Mouse (Mus musculus) MEL-GATA-1-ER (cell line): Measurements from ENCODE around the gene Tpst1.
A peak's percentile ranks its signal among the peaks of the same experiment; 100 is the strongest.

Experiments used
- DNase-seq: peaks from one replicate; pipeline ENCODE4 v3.0.0-alpha.2; 2012; ENCODE audit warnings: low read depth; ENCODE audit errors: extremely low read depth

Gene Tpst1

DNA sequence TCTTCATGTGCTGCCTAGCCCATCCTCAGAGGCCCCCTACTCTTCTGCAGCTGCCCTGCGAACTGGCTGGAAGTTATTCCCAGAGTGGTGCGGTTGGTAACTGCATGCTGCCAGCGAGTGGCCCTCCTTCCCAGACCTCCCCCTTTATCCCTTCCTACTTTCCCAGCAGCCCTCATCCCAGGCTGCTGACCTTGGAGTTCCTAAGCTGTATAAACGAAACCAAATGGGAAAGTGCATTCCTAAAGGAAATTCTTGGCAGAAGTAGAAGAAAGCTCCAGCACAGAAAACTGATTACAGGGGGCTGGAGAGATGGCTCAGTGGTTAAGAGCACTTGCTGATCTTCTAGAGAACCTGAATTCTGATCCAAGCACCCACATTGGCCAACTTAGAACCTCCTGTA, 68.9 kb downstream of the Tpst1 start:
- no peak for DNase-seq

DNA sequence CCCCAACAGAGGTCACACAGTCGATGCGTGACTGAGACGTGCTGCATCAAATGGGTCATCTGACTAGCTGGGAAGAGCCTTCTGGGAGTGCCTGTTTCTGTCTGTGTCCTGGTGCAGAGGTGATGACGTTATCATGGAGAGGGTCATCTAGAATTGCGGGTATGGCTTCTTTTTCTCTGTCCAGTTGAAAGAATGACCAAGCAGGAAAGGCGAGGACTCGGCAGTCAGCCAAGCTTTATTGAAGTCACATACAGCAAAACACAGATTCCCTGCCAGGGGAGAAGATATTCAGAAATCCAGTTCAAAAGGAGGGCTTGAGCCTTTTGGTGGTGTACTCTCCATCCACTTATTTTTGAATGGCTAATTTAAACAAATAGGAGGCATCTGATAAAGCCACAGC, 70.0 kb downstream of the Tpst1 start:
- DNase-seq = no peak

DNA sequence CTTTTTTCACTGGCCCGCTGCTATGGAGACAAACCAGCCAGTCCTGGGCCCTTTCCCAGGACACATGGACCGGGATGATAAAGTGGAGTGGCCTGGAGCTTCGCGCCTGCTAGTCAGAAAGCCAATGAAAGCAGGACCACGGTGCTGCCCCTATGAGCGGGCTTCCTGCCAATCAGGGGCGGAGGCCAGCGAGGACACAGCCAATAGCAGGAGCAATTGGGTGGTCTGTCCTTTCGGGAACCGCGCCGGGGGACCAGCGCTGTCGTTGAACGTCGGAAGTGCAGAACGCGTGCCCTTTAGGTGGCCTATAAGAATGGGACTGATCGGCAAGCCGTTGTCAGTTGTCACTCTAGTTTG, 70.8 kb downstream of the Tpst1 start:
- DNase-seq = peak; percentile 75

DNA sequence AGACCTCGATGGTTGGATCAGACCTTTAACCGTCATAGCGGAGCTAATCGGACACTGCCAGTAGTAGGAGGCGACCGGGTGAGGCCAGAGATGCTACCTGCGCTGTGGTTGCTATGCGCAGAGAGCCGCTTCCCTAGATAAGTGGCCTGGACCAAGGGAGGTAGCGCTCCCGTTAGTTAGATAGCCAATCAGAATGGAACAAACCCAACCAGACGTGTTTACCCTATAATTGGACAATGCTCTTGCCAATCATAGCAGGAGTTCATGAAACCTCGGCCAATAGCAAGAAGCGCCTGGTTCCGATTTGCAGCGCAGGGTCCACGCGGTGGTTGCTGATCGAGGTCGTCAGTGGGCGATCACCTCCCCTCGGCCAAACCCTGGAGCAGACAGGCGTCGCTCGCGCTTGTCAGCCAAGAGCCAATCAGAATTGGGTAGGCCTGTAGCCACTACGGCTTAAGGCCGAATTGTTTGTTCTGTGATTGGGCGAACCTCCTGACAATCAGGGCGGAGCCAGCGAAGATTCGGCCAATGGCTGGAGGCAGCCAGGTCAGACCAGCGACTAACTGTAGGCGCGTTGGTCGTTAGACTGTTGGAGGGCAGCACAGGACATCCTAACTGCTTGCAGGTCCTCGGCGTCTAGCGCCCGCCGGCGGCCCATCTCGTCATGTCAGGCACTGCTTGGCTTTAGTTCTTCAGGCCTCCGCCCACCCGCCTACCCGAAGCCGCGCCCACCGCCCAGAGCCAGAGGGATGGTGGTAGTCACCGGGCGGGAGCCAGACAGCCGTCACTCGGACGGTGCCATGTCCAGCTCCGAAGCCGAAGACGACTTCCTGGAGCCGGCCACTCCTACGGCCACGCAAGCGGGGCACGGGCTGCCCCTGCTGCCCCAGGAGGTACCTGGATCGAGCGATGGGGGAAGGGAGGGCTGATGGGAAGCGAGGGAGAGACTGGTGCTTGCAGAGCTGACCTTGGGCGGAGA, 71.5 kb downstream of the Tpst1 start, which contains the start of gene Kctd7:
TSS of gene Kctd7 (plus strand) at position 528 of the 979 bp plus-strand sequence.
- peak; percentile 99 for DNase-seq

DNA sequence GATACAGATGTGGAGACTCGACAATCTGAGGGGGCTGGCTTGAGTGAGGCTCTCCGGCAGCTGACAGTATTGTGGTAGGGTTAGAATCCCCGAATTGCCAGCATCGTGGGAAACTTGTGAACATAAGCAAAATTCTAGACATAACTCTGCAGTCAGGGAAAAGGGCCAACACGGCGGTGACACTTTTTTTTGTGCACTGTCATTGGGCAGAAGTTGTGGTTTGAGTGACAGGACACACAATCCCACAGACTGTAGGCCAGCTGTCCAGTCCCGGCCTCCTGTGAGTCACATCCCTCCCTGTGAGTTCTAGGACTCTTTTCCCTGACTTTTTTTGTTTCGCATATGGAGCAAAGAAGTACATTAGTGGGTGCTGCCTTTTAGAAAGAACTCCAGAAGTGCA, 72.8 kb downstream of the Tpst1 start:
- no peak for DNase-seq

DNA sequence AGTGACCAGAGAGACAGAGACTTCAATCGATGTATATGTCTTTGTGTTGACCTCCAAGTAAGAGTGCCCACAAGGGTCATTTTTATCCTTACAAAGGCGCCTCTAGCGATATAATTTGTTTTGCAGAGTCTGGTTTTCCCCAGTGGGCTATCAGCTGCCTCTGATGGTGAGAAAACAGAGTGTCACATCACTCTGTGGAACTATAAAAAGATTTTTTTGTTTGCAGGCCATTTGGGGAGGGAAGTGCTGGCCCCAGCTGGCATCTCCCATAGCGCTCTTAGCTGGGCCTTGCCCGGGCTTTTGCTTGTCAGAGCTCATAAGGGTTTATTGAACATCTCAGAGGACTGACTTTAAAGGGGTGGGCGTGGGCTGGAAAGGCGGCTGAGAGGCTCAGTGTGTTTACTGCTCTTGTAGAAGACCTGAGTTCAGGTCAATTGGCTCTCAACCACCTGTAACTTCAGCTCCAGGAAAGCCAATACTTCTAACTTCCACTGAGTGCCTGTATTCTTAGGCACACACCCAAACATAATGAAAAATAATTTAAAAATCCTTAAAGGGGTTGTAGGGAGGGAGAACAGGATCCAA, 76.7 kb downstream of the Tpst1 start:
- no peak for DNase-seq

DNA sequence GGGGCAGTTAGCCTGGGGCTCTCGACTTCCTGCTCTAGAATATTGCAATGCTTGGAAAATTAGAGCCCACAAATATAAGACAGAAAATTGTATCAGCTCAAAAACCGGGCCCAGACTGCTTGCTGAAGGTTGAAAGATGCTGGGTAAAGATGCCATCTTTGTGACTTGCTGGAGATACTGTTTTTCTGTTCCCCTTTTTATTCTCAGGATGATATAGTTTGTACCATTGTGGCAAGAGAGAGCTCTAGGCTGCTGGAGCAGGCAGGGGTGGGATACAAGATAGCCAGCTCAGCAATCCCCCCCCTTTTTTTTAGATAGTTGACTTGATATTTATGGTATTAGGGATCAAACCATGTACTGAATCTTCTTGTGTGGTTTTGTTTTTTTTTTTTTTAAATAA, 81.2 kb downstream of the Tpst1 start:
- no peak for DNase-seq

DNA sequence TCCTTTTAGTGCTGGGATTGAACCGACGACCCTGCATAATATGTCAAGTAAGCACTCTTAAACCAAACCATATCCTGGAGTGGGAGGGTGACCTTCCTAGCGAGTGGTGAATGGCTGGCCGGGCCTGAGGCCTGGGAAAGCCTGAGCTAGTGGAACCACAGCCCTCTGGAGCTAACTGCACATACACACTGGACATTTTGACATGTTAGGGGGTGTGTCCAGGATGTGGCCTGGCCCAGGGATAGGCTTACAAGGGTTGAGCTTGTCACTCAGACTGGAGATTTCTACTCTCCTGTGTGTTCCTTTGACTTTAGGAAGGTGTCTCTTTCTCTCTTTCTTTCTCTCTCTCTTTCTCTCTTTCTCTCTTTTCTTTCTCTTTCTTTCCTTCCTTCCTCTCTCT, 85.4 kb downstream of the Tpst1 start:
- DNase-seq = no peak

DNA sequence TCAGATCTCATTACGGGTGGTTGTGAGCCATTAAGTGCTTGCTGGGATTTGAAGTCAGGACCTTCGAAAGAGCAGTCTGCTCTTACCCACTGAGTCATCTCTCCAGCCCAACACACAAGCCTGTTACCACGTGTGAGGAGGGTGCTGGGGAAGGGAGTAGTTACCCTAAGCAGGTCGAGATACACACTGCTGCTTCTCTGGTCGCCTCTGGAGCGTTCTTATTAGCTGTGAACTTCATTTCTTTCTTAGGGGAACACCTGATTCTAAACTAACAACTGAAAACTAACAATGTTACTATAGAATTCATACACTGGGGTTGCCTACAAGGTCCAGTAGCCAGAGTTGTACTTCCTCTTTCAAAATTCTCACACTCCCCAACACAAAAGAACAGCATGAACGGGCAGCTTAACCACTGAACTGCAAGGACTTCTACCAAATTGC, 86.7 kb downstream of the Tpst1 start:
- no peak for DNase-seq

DNA sequence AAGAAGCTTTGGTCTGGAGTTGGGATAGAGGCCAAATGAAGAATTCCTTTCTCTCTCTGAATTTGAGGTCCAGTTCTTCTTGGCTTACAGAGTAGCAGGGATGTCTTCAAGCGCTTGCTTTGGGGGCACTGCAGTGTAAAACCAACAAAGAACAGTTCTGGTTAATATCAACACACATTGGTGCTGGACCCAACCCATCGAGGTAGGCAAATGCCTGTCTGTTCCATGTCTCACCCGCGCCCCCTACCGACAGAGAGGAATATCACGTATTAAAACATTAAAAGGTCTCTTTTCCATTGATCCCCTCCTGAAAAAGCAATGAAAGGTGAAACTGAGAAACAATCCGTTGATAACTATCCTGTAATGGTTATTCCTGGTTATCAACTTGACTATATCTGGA, 90.5 kb downstream of the Tpst1 start:
- no peak for DNase-seq

DNA sequence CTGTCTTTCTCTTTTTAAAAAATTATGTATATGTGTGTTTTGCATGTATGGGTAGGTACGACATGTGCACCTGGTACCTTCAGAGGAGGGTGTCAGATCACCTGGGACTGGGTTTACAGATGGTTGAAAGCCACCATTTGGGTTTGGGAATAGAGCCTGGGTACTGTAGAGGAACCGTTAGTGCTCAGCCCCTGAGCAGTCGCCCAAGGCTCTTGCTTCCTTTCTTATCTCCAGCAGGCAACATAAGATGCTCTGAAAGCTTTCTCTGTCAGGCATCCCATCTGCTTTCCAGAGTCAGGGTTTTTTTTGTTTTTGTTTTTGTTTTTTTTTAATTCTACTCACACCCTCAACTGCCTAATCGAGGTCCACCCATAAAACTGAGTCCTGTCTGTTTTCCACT, 92.1 kb downstream of the Tpst1 start:
- DNase-seq = no peak

DNA sequence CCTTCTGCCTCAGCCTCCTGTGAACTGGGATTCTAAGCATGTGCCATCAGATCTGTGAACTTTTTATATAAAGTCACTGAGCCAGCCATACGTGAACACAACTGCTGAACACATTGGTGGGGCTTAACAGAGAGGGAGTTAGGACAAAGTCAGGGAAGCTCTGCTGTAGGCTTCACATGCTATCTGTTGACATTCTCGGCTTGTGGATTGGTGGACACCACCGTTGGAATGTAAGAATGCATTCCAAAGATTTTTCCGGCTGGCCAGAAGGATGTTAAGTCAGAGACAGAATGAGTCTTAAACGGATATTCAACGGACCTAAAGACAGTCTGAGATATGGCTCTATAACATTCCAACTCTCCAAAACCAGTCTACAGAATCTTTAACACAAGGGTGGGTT, 96.0 kb downstream of the Tpst1 start:
- no peak for DNase-seq

DNA sequence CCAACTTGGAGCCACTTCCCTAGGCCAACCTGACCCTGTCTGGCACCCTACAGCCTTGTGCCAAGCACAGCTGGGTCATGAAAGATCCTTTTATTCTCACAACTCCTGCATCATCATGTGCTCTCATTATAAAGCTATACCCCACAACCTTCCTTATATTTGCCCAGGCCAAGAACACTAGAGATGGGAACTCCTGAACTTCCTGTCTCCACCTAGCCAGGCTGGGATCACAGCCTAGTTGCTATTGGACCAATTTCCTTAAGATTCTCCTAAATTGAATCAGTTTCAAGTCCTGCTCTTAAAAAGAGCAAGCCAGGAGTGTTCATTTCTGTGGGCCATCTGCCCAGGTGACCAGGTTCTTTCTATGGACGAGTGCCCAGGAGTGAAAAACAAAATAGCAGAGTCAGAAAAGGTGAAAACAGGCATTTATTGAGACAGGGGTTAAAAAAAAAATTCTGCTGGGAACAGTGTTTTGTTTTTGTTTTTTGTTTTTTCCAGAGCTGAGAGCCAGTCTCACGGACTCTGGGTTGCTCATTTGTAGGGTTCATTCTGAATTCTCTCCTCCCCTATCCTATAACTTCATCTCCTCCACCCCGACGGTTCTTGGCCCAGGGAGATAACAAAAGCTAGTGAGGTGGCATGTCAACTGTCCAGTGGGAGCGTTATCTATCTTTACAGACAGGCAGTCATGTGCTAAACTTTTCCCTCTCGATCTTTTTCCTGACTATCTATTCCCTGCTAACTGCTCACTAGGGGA, 97.7 kb downstream of the Tpst1 start:
- DNase-seq = peak; percentile 78

DNA sequence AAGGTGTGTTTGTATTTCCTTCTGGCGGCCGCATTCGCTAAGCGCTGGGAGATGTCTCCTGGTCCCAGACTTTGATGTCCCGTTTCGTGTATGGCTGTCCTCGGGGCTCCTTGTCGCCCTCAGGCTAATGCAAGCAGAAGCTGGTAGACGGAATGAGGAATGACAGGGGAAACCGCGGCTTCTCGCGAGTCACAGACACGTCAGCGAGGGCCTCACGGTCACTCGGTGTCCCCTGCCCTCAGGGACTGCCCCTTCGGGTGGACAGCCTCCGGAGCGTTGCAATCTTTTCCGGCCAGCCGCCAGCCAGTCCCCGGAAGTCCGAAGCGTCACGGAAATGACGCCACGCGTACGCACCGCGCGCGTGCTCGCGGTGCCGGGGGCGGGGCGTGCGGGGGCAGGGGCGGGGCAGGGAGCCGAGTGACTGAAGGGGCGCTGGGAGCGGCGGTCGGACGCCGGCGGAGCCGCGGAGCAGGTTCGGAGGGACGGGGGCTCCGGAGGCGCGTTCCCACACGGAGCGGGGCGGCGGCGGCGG, 98.4 kb downstream of the Tpst1 start, which contains the start of gene Rabgef1:
TSS of gene Rabgef1 (plus strand) at position 376 of the 532 bp plus-strand sequence.
- DNase-seq = no peak

DNA sequence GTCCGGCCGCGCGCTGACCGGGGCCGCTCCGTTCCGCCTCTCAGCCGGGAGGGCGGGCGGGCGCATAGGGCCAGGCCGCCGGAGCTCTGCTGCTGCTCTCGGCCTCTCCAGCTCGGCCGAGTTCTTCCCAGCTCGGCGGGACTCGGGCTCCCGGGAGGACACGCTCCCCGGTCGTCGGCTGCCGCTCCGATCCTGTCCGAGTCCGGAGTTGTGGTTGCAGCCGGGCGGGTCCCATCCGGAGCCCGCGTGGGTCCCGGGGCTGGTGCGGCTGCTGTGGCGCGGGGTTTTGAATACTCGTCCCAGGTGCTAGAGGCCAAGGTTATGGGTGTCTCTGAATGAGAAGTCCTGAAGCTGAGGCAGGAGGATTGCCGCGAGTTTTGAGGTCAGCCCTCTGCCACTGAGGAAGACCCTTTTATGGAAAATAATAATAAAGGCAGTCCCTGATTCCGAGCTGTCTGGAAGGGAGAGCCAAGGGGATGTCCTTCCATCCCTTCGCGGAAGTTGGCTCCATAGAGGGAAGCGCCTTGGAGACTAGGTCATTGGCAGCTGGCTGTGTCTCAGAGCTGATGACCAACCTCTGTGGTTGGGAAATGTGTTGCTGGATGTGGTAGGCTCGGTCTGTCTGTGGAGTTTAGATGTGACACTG, 99.0 kb downstream of the Tpst1 start:
- peak; percentile 43 for DNase-seq

DNA sequence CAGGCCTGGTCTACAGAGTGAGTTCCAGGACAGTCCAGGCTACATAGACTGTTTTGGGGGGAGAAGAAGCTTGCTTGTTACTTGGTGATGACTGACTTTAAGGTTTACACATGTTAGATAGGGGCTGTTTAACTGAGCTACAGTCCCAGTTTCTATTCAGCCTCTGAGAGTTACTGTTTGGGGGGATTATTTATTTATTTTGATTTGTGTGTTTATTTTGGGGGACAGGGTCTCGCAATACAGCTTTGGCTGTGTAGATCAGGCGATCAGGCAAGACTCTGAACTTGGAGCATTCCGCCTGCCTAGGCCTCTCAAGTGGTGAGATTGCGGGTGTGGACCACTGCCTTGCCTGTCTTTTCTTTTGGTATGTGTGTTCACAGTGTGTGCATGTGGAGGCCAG, 99.9 kb downstream of the Tpst1 start:
- no peak for DNase-seq

DNA sequence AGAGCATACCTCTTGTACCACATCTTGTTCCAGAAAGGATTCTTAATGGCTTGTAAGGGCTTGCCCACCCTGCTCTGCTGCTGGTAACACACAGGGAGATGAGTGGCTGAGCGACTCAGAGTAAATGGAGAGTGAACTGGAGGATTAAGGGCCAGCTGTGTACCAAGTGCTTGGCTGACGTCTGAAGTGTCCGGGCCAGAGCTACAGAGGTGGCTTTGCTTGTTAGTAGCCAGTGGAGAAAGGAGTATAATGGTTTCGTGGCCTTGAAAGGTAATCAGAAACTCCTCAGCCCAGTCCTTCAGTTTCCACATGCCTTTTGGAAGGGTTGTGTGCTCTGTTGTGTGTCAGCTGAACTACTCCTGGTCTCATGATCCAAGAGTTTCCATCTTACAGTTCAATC, 104.7 kb downstream of the Tpst1 start:
- no peak for DNase-seq

DNA sequence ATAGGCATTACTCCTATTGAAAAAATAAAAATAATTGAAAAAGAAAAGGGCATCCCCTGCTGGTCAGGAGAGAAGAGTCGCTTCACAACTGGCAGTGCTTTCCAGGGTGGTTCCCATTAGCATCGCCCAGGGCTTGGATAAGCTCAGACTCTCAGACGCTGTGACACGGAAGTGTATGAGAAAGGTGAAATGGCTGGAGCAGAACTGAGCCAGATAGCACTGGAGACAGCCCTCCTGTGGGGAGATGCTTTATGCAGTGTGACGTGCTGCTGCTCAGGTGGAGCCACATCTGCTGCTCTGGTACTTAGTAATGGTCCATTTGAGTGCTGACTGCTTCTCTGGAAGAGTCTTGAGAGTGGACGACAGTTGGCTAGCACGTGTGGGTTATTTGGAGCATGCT, 107.2 kb downstream of the Tpst1 start:
- no peak for DNase-seq

DNA sequence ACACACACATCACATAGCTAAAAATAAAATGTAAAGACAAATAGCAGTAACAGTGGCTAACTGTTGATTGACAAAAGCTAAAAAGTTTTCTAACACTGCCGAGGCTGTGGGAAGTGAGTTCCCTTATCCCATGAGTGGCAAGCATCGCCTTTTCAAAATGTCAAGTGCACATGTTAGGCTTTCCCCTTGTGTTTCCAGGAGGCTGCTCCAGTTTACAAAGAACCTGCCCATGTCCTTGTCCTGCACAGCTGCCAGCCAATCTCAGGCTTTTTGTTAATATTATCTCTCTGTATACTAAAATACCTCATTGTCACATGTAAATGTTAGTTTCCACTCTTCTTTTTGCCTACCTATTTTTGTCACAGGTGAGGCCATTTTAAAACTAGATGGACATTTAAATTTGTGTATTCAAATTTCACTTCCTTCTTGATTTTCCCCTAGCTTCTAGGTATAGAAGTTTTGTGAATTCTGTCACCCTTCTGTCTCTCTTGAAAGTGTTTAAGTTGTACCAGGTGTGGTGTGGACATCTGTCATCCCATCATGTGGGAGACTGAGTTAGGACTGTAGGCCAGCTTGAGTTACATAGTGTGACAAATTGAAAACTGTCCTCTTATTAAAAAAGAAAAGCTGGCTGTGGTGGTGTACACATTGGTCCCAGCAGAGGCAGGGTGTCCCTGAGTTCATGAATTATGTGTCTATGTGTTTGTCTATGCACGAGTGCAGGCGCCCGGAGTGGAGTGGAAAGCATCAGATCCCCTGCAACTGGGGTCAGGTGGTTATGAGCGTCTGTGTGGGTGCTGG, 108.8 kb downstream of the Tpst1 start:
- no peak for DNase-seq

DNA sequence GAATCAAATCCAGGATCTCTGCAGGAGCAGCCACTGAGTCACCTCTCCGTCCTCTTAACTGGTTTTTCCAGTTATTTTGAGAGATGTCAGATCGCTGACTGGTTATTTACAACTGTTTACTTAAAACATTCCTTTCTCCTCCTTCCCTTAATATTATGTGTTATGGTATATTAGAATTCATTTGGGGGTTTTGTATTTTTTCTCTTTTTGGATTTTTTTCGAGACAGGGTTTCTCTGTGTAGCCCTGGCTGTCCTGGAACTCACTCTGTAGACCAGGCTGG, 109.4 kb downstream of the Tpst1 start:
- no peak for DNase-seq
